Mouse (Mus musculus) kidney, adult 8-10 months (tissue): Measurements from ENCODE around the gene Erfe.
A peak's percentile ranks its signal among the peaks of the same experiment; 100 is the strongest.

Experiments used
- DNase-seq, 2 experiments: peaks; one replicate each; pipeline ENCODE4 v3.0.0; 2022

Gene Erfe

GRCm38 (mm10) chr1:91380453-91381090 lies 14.3 kb downstream of the Erfe start:
- DNase-seq: peak; percentile 50 to 81

- peak in 1 of 2 experiments; percentile 36 for DNase-seq
These were observed 14.9 kb downstream of the Erfe start for GRCm38 (mm10) chr1:91381091-91381471.

- DNase-seq: no peak
These were observed 24.1 kb downstream of the Erfe start for GRCm38 (mm10) chr1:91390369-91390768.

GRCm38 (mm10) chr1:91397927-91398259 lies 31.7 kb downstream of the Erfe start:
- no peak for DNase-seq

GRCm38 (mm10) chr1:91398260-91399062 lies 32.2 kb downstream of the Erfe start, which contains the start of gene Ilkap:
Ilkap (minus strand) TSS chr1:91398815.
- DNase-seq: peak; percentile 82

- no peak for DNase-seq
These were observed 38.7 kb downstream of the Erfe start for GRCm38 (mm10) chr1:91404976-91405375.

GRCm38 (mm10) chr1:91405406-91406169 lies 39.4 kb downstream of the Erfe start:
- no peak for DNase-seq

- no peak for DNase-seq
These were observed 41.6 kb downstream of the Erfe start for GRCm38 (mm10) chr1:91407819-91408218.

GRCm38 (mm10) chr1:91411631-91412285 lies 45.5 kb downstream of the Erfe start:
- DNase-seq: no peak

- peak in 1 of 2 experiments; percentile 42 for DNase-seq
These were observed 46.2 kb downstream of the Erfe start for GRCm38 (mm10) chr1:91412286-91413029.

- peak; percentile 97 for DNase-seq
These were observed 46.8 kb downstream of the Erfe start for GRCm38 (mm10) chr1:91413030-91413506.

- peak; percentile 87 for DNase-seq
These were observed 47.3 kb downstream of the Erfe start for GRCm38 (mm10) chr1:91413536-91413897.

GRCm38 (mm10) chr1:91413898-91414594 lies 47.8 kb downstream of the Erfe start, which contains the start of gene Hes6:
Hes6 (minus strand) TSS chr1:91414038.
- peak; percentile 56 to 70 for DNase-seq

GRCm38 (mm10) chr1:91414903-91415302 lies 48.7 kb downstream of the Erfe start:
- DNase-seq: no peak

GRCm38 (mm10) chr1:91415311-91415710 lies 49.1 kb downstream of the Erfe start:
- no peak for DNase-seq

GRCm38 (mm10) chr1:91417991-91418390 lies 51.8 kb downstream of the Erfe start:
- DNase-seq: no peak

GRCm38 (mm10) chr1:91419862-91420600 lies 53.8 kb downstream of the Erfe start:
- no peak for DNase-seq

- DNase-seq: no peak
These were observed 54.4 kb downstream of the Erfe start for GRCm38 (mm10) chr1:91420601-91421065.
